Mouse (Mus musculus): ENCODE data around the gene Actbl2. TPM values are rescaled to one million over a fixed set of nuclear protein-coding genes. Genes with fewer than 3 reads are reported as not detected.

The Actbl2 gene
- polyA plus RNA-seq, 1 experiment from 2014 or later = not detected

GRCm38 (mm10) chr13:111304736-111305135 is 49.9 kb downstream of the Actbl2 start:
- DNase-seq (ENCODE audit: low spot score) = no peak
- H3K27me3 ChIP-seq (ENCODE audit: control insufficient read depth, insufficient read depth, low read length) = no peaks in the 10 kb centered on the region
- ATAC-seq (ENCODE audit: low FRiP score) = no peak
- no peaks in the 10 kb centered on the region for H3K9me3 ChIP-seq (ENCODE audit: control insufficient read depth, low read length)
- H3K36me3 ChIP-seq (ENCODE audit: control insufficient read depth, insufficient read depth, low read length) = no peaks in the 10 kb centered on the region
- no peaks in the 10 kb centered on the region for H3K4me1 ChIP-seq (replicated peaks; ENCODE audit: control insufficient read depth, insufficient read depth, low read length)
- no peak overlapping the region for H3K9ac ChIP-seq (ENCODE audit: low read depth, low read length)
- 94% methylated on average over 5 of the region's 5 CpGs for WGBS
- H3K4me2 ChIP-seq (replicated peaks; ENCODE audit: low read depth, low read length) = no peak overlapping the region
- H3K27ac ChIP-seq (ENCODE audit: low read depth, low read length) = no peak overlapping the region
- H3K4me3 ChIP-seq (ENCODE audit: low read depth, low read length) = no peak overlapping the region

Other genes starting within 250 kb of the Actbl2 start
- 129 and 149 TPM in 2 replicates for gene Gpbp1, start 235.1 kb downstream of the Actbl2 start, polyA plus RNA-seq (2014; fragmentation: Nextera tagmentation; extraction: Ambion mirVana)